ENCODE assay signal across 12 mouse cellular contexts in genomic region chr4:97908576-97909147, GRCm38 (mm10).
DNase-seq lines count a peak whose midpoint lies in the region; ATAC-seq and TF ChIP-seq lines count a peak whose summit lies in the region.
"Had no signal": no experiment of that assay in that cellular context is flagged by ENCODE, and none has a peak within 500 bp of the region (broad histone marks: within the 10 kb centered on the region; RNA-seq: fewer than 3 reads in every experiment).

No protein-coding gene starts in this region.

- peak; percentile 35 for ATAC-seq in liver, postnatal 0 days
- ATAC-seq in liver, embryonic 12.5 days, result no peak

- TF ChIP-seq EP300 in heart, adult 2 months (IDR thresholded peaks at IDR 0.05; ENCODE audit: insufficient read depth, low read depth, low read length), result peak; percentile 66
- TF ChIP-seq EP300 in liver, postnatal 0 days (IDR thresholded peaks at IDR 0.05; ENCODE audit: low read depth), result peak; percentile 58

- H3K79me2 ChIP-seq in heart, adult 2 months (replicated peaks; ENCODE audit: control insufficient read depth, insufficient read depth, low read length), result peaks cover 4% of the 10 kb centered on the region

- peak; percentile 66 for DNase-seq in adrenal gland, postnatal 10 days
- DNase-seq in adrenal gland, postnatal 4 days (ENCODE audit: low spot score in 2 of 2), result no peak
- DNase-seq in heart, adult 2 months, result peak in 1 of 2 experiments; percentile 66
- DNase-seq in heart, embryonic 10.5 days (ENCODE audit: low spot score), result no peak
- DNase-seq in liver, postnatal 0 days, result peak; percentile 36
- peak; percentile 49 to 55 for DNase-seq in kidney, postnatal 36 days
- DNase-seq in right cerebral cortex, adult 18-20 months, result no peak
- DNase-seq: cerebellum, adult 9-10 months; gastrocnemius, postnatal 36 days; lung, postnatal 4 days; thymus, postnatal 4 days had no signal

- no peak for TF ChIP-seq POLR2A in heart, adult 2 months (IDR thresholded peaks at IDR 0.05; ENCODE audit: insufficient read depth, low read depth, low read length)

- intact Hi-C loops in heart, adult 2 months (cut with DNase I), result loop anchor here (5.0 kb wide), 1 partner anchor 131 kb away; the partner anchor contains the start of gene E130114P18Rik

- peaks cover 17% of the 10 kb centered on the region for H3K4me1 ChIP-seq in heart, adult 2 months (ENCODE audit: control insufficient read depth, insufficient read depth, low read length)
- H3K4me1 ChIP-seq in heart, embryonic 10.5 days, result peaks cover 7% of the 10 kb centered on the region
- peaks cover 13% of the 10 kb centered on the region for H3K4me1 ChIP-seq in liver, postnatal 0 days (ENCODE audit: insufficient read depth)
- H3K4me1 ChIP-seq in liver, embryonic 12.5 days, result no peaks in the 10 kb centered on the region

- peak overlapping the region; percentile 79 for H3K27ac ChIP-seq in heart, adult 2 months
- no peak overlapping the region for H3K27ac ChIP-seq in heart, embryonic 10.5 days
- peak overlapping the region; percentile 70 for H3K27ac ChIP-seq in liver, postnatal 0 days (ENCODE audit: low read depth)
- no peak overlapping the region for H3K27ac ChIP-seq in liver, embryonic 12.5 days

- no peak for TF ChIP-seq CTCF in heart, adult 2 months (IDR thresholded peaks at IDR 0.05)
- TF ChIP-seq CTCF in liver, postnatal 0 days (IDR thresholded peaks at IDR 0.05; ENCODE audit: low read depth), result no peak

- no peaks in the 10 kb centered on the region for H3K9me3 ChIP-seq in heart, embryonic 10.5 days
- no peaks in the 10 kb centered on the region for H3K9me3 ChIP-seq in liver, postnatal 0 days (ENCODE audit: low read length)
- no peaks in the 10 kb centered on the region for H3K9me3 ChIP-seq in liver, embryonic 12.5 days (replicated peaks)

- no peaks in the 10 kb centered on the region for H3K27me3 ChIP-seq in heart, adult 2 months (ENCODE audit: control insufficient read depth, insufficient read depth, low read length)
- H3K27me3 ChIP-seq in heart, embryonic 10.5 days (ENCODE audit: insufficient read depth, poor library complexity, severe bottlenecking), result no peaks in the 10 kb centered on the region
- no peaks in the 10 kb centered on the region for H3K27me3 ChIP-seq in liver, postnatal 0 days (ENCODE audit: insufficient read depth, low read length)
- H3K27me3 ChIP-seq in liver, embryonic 12.5 days (replicated peaks), result no peaks in the 10 kb centered on the region

- H3K4me3 ChIP-seq in heart, adult 2 months, result no peak overlapping the region
- no peak overlapping the region for H3K4me3 ChIP-seq in heart, embryonic 10.5 days
- no peak overlapping the region for H3K4me3 ChIP-seq in liver, postnatal 0 days (ENCODE audit: low read depth, low read length)
- H3K4me3 ChIP-seq in liver, embryonic 12.5 days, result no peak overlapping the region

- 66% methylated on average over 4 of the region's 4 CpGs for WGBS in heart, adult 2 months
- 65% methylated on average over 4 of the region's 4 CpGs for WGBS in heart, embryonic 10.5 days
- WGBS in liver, postnatal 0 days (ENCODE audit: insufficient replicate concordance), result 59% methylated on average over 4 of the region's 4 CpGs
- 63% methylated on average over 4 of the region's 4 CpGs for WGBS in liver, embryonic 12.5 days (ENCODE audit: insufficient replicate concordance)

- H3K9ac ChIP-seq in heart, adult 2 months (ENCODE audit: low read depth, low read length), result peak overlapping the region; percentile 49
- no peak overlapping the region for H3K9ac ChIP-seq in liver, postnatal 0 days (replicated peaks)
- H3K9ac ChIP-seq in liver, embryonic 12.5 days, result no peak overlapping the region

- peaks cover 30% of the 10 kb centered on the region for H3K36me3 ChIP-seq in heart, adult 2 months (ENCODE audit: control insufficient read depth, insufficient read depth, low read length)
- H3K36me3 ChIP-seq in heart, embryonic 10.5 days, result no peaks in the 10 kb centered on the region
- no peaks in the 10 kb centered on the region for H3K36me3 ChIP-seq in liver, postnatal 0 days (replicated peaks; ENCODE audit: insufficient read depth, low read length)
- no peaks in the 10 kb centered on the region for H3K36me3 ChIP-seq in liver, embryonic 12.5 days

- no peak overlapping the region for H3K4me2 ChIP-seq in liver, postnatal 0 days (ENCODE audit: low read depth, low read length)
- H3K4me2 ChIP-seq in liver, embryonic 12.5 days, result no peak overlapping the region

Comparison
In these comparisons a context has a peak if more than half of its experiments do, and no peak if none do; other contexts are left out.
1. DNase-seq: peak in adrenal gland, postnatal 10 days (single experiment), liver, postnatal 0 days (single experiment) and kidney, postnatal 36 days (2 of 2); none in adrenal gland, postnatal 4 days (0 of 2), heart, embryonic 10.5 days (single experiment) and right cerebral cortex, adult 18-20 months (single experiment).
2. H3K27ac ChIP-seq: peak in heart, adult 2 months (single experiment) and liver, postnatal 0 days (single experiment); none in heart, embryonic 10.5 days (single experiment) and liver, embryonic 12.5 days (single experiment).